Mouse (Mus musculus) liver, adult (tissue): ENCODE results near the gene Ormdl1.

Source experiments
- GATA4 ChIP-seq: IDR thresholded peaks from 2 replicates; pipeline ENCODE4 v1.6.1; 2014; ENCODE audit warnings: mild to moderate bottlenecking, low read length; ENCODE audit not compliant: insufficient replicate concordance

The Ormdl1 gene

DNA sequence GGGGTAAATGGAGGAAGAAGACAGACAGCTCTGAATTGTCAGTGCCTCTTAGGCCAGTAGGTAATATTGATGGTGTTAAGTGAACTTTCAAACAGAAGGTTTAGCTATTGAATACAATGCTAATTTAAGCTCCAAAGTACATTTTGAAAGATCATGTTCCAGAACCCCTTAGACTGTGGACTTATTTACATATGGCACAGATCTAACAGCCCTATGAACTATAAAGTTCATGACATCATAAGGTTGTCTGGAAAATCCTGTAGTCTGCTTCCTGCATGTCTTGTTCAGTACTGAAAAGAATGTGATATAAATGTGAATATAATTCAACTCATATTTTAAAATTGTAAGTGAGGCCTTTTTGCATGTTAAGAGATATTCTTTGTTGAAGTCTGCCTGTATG is 62.1 kb downstream of the Ormdl1 start:
- TF ChIP-seq GATA4: no peak
